ENCODE assay signal across 11 mouse cellular contexts in genomic region chr16:22572641-22573341, GRCm38 (mm10).
A peak's percentile ranks its signal among the peaks of the same experiment; 100 is the strongest.
DNase-seq lines count a peak whose midpoint lies in the region; ATAC-seq and TF ChIP-seq lines count a peak whose summit lies in the region.
"Had no signal": no experiment of that assay in that cellular context is flagged by ENCODE, and none has a peak within 500 bp of the region (broad histone marks: within the 10 kb centered on the region; RNA-seq: fewer than 3 reads in every experiment).

No protein-coding gene starts in this region.

- H3K9ac ChIP-seq in embryonic facial prominence, embryonic 15.5 days = no peak overlapping the region
- H3K9ac ChIP-seq in limb, embryonic 12.5 days (replicated peaks) = no peak overlapping the region
- no peak overlapping the region for H3K9ac ChIP-seq in stomach, postnatal 0 days (ENCODE audit: low read length)
- H3K9ac ChIP-seq in hindbrain, embryonic 14.5 days = no peak overlapping the region
- H3K9ac ChIP-seq in heart, adult 2 months (ENCODE audit: low read depth, low read length) = no peak overlapping the region

- H3K4me3 ChIP-seq in kidney, adult 2 months (ENCODE audit: insufficient read depth, low read depth, low read length) = no peak overlapping the region
- H3K4me3 ChIP-seq in embryonic facial prominence, embryonic 15.5 days (replicated peaks) = no peak overlapping the region
- no peak overlapping the region for H3K4me3 ChIP-seq in limb, embryonic 12.5 days (replicated peaks)
- H3K4me3 ChIP-seq in stomach, postnatal 0 days (ENCODE audit: low read depth, low read length) = no peak overlapping the region
- no peak overlapping the region for H3K4me3 ChIP-seq in hindbrain, embryonic 14.5 days (replicated peaks; ENCODE audit: low read length)
- no peak overlapping the region for H3K4me3 ChIP-seq in heart, adult 2 months
- H3K4me3 ChIP-seq: erythroblast, embryonic 14.5 days had no signal

- intact Hi-C loops in heart, adult 2 months (cut with DNase I) = no loop called here

- no peak for TF ChIP-seq CTCF in kidney, adult 2 months (conservative IDR thresholded peaks at IDR 0.05; ENCODE audit: insufficient read depth, insufficient read length, low read depth, low read length)
- TF ChIP-seq CTCF in stomach, postnatal 0 days (IDR thresholded peaks at IDR 0.05; ENCODE audit: low read depth) = no peak; the same call in 1 of the 2 replicates
- no peak for TF ChIP-seq CTCF in heart, adult 2 months (IDR thresholded peaks at IDR 0.05)

- peak overlapping the region; percentile 36 for H3K4me2 ChIP-seq in embryonic facial prominence, embryonic 15.5 days (replicated peaks)
- no peak overlapping the region for H3K4me2 ChIP-seq in limb, embryonic 12.5 days
- H3K4me2 ChIP-seq in stomach, postnatal 0 days (replicated peaks; ENCODE audit: low read depth) = no peak overlapping the region; the same call in 1 of the 2 replicates
- H3K4me2 ChIP-seq in hindbrain, embryonic 14.5 days (replicated peaks) = no peak overlapping the region

- WGBS in kidney, adult 2 months = 36% methylated on average over 21 of the region's 21 CpGs
- WGBS in embryonic facial prominence, embryonic 15.5 days = 24% methylated on average over 21 of the region's 21 CpGs
- 37% methylated on average over 21 of the region's 21 CpGs for WGBS in limb, embryonic 12.5 days
- WGBS in stomach, postnatal 0 days = 31% methylated on average over 20 of the region's 21 CpGs
- WGBS in hindbrain, embryonic 14.5 days = 43% methylated on average over 21 of the region's 21 CpGs
- 42% methylated on average over 21 of the region's 21 CpGs for WGBS in heart, adult 2 months

- H3K36me3 ChIP-seq in kidney, adult 2 months (ENCODE audit: control insufficient read depth, insufficient read depth, low read length) = no peaks in the 10 kb centered on the region
- no peaks in the 10 kb centered on the region for H3K36me3 ChIP-seq in embryonic facial prominence, embryonic 15.5 days
- H3K36me3 ChIP-seq in limb, embryonic 12.5 days = no peaks in the 10 kb centered on the region
- H3K36me3 ChIP-seq in stomach, postnatal 0 days (ENCODE audit: control insufficient read depth, insufficient read depth, low read length) = no peaks in the 10 kb centered on the region
- H3K36me3 ChIP-seq in hindbrain, embryonic 14.5 days (replicated peaks; ENCODE audit: control insufficient read depth, insufficient read depth) = no peaks in the 10 kb centered on the region
- no peaks in the 10 kb centered on the region for H3K36me3 ChIP-seq in heart, adult 2 months (ENCODE audit: control insufficient read depth, insufficient read depth, low read length)

- H3K27me3 ChIP-seq in kidney, adult 2 months (replicated peaks; ENCODE audit: control insufficient read depth, insufficient read depth, low read length) = no peaks in the 10 kb centered on the region
- H3K27me3 ChIP-seq in embryonic facial prominence, embryonic 15.5 days = peaks cover 2% of the 10 kb centered on the region; the same call in 1 of the 2 replicates
- peaks cover 21% of the 10 kb centered on the region for H3K27me3 ChIP-seq in limb, embryonic 12.5 days
- H3K27me3 ChIP-seq in stomach, postnatal 0 days (ENCODE audit: control insufficient read depth, insufficient read depth, low read length) = no peaks in the 10 kb centered on the region
- H3K27me3 ChIP-seq in hindbrain, embryonic 14.5 days (ENCODE audit: control insufficient read depth, insufficient read depth, low read length) = no peaks in the 10 kb centered on the region
- peaks cover 3% of the 10 kb centered on the region; the same call in 1 of the 2 replicates for H3K27me3 ChIP-seq in heart, adult 2 months (ENCODE audit: control insufficient read depth, insufficient read depth, low read length)

- ATAC-seq in embryonic facial prominence, embryonic 15.5 days (ENCODE audit: insufficient number of reproducible peaks, low FRiP score, low TSS enrichment, low read depth) = peak; percentile 82
- ATAC-seq in limb, embryonic 12.5 days (ENCODE audit: insufficient number of reproducible peaks, insufficient read depth, low FRiP score, low TSS enrichment, low read depth) = peak; percentile 31; the same call in 1 of the 2 replicates
- peak; percentile 94 for ATAC-seq in stomach, postnatal 0 days (ENCODE audit: low FRiP score, low TSS enrichment)
- no peak for ATAC-seq in hindbrain, embryonic 14.5 days (ENCODE audit: low FRiP score)
- ATAC-seq: hindbrain, embryonic 16.5 days had no signal

- no peaks in the 10 kb centered on the region for H3K79me2 ChIP-seq in heart, adult 2 months (replicated peaks; ENCODE audit: control insufficient read depth, insufficient read depth, low read length)

- DNase-seq in kidney, adult 2 months = peak; percentile 23
- no peak for DNase-seq in kidney, adult 18-20 months
- peak; percentile 83 for DNase-seq in stomach, postnatal 0 days (ENCODE audit: low spot score)
- no peak for DNase-seq in adrenal gland, postnatal 36 days
- no peak for DNase-seq in hindbrain, embryonic 14.5 days (ENCODE audit: low spot score)
- no peak for DNase-seq in heart, adult 2 months
- DNase-seq: gastrocnemius, postnatal 36 days had no signal

- H3K9me3 ChIP-seq in embryonic facial prominence, embryonic 15.5 days (replicated peaks) = no peaks in the 10 kb centered on the region
- no peaks in the 10 kb centered on the region for H3K9me3 ChIP-seq in limb, embryonic 12.5 days
- H3K9me3 ChIP-seq in stomach, postnatal 0 days (ENCODE audit: control insufficient read depth, low read length) = no peaks in the 10 kb centered on the region
- no peaks in the 10 kb centered on the region for H3K9me3 ChIP-seq in hindbrain, embryonic 14.5 days (ENCODE audit: control insufficient read depth, low read length)

- no peaks in the 10 kb centered on the region for H3K4me1 ChIP-seq in kidney, adult 2 months (ENCODE audit: control insufficient read depth, insufficient read depth, low read length)
- H3K4me1 ChIP-seq in embryonic facial prominence, embryonic 15.5 days = 0 out of 2 replicates have a peak, but pooled peaks cover 3% of the 10 kb centered on the region
- no peaks in the 10 kb centered on the region for H3K4me1 ChIP-seq in limb, embryonic 12.5 days (replicated peaks)
- no peaks in the 10 kb centered on the region for H3K4me1 ChIP-seq in stomach, postnatal 0 days (replicated peaks; ENCODE audit: control insufficient read depth, insufficient read depth)
- H3K4me1 ChIP-seq in hindbrain, embryonic 14.5 days (replicated peaks; ENCODE audit: control insufficient read depth, insufficient read depth, low read length) = no peaks in the 10 kb centered on the region
- no peaks in the 10 kb centered on the region for H3K4me1 ChIP-seq in heart, adult 2 months (ENCODE audit: control insufficient read depth, insufficient read depth, low read length)

- no peak for TF ChIP-seq POLR2A in kidney, adult 2 months (IDR thresholded peaks at IDR 0.05; ENCODE audit: low read depth, low read length)
- TF ChIP-seq POLR2A in heart, adult 2 months (IDR thresholded peaks at IDR 0.05; ENCODE audit: insufficient read depth, low read depth, low read length) = no peak

- TF ChIP-seq EP300 in stomach, postnatal 0 days (optimal IDR thresholded peaks at IDR 0.05) = no peak
- TF ChIP-seq EP300 in heart, adult 2 months (IDR thresholded peaks at IDR 0.05; ENCODE audit: insufficient read depth, low read depth, low read length) = no peak

- H3K27ac ChIP-seq in kidney, adult 2 months (ENCODE audit: insufficient read depth, low read depth, low read length) = no peak overlapping the region
- peak overlapping the region; percentile 18; the same call in 1 of the 2 replicates for H3K27ac ChIP-seq in embryonic facial prominence, embryonic 15.5 days (replicated peaks)
- no peak overlapping the region for H3K27ac ChIP-seq in limb, embryonic 12.5 days
- H3K27ac ChIP-seq in stomach, postnatal 0 days (replicated peaks) = no peak overlapping the region
- H3K27ac ChIP-seq in hindbrain, embryonic 14.5 days = no peak overlapping the region
- H3K27ac ChIP-seq in heart, adult 2 months = no peak overlapping the region

Comparison
In these comparisons a context has a peak if more than half of its experiments do, and no peak if none do; other contexts are left out.
1. DNase-seq: peak in kidney, adult 2 months (single experiment) and stomach, postnatal 0 days (single experiment); none in kidney, adult 18-20 months (single experiment), adrenal gland, postnatal 36 days (0 of 2), hindbrain, embryonic 14.5 days (single experiment) and heart, adult 2 months (0 of 2).